Mouse (Mus musculus): ENCODE data around the gene Ptger2. TPM values are rescaled to one million over a fixed set of nuclear protein-coding genes. Genes with fewer than 3 reads are reported as not detected.
"Not testable (repeated sequence)": the region's sequence is repeated elsewhere in the genome, so short reads cannot be mapped to it uniquely, and the experiment has no call there.

The Ptger2 gene
- total RNA-seq (2014; fragmentation: Nextera tagmentation), result 0.64 TPM in 1 of 2 replicates, not detected in the other
- 0.08 TPM in 1 of 2 replicates, not detected in the other for total RNA-seq (2017)

GRCm38 (mm10) chr14:44987674-44988355, at the start of gene Ptger2:
Gene Ptger2 (plus strand): TSS chr14:44988195.
- ATAC-seq (replicated peaks; ENCODE audit: low FRiP score, low TSS enrichment, poor library complexity, severe bottlenecking), result not testable (repeated sequence)

- no peak for ATAC-seq (replicated peaks; ENCODE audit: low FRiP score, low TSS enrichment, poor library complexity, severe bottlenecking)
Measured at GRCm38 (mm10) chr14:44960746-44961145, 27.2 kb upstream of the Ptger2 start.

- ATAC-seq (replicated peaks; ENCODE audit: low FRiP score, low TSS enrichment, poor library complexity, severe bottlenecking), result peak; percentile 81
Measured at GRCm38 (mm10) chr14:44977278-44977677, 10.7 kb upstream of the Ptger2 start.

GRCm38 (mm10) chr14:44979887-44980286, 8.1 kb upstream of the Ptger2 start:
- ATAC-seq (replicated peaks; ENCODE audit: low FRiP score, low TSS enrichment, poor library complexity, severe bottlenecking), result peak; percentile 58; the same call in 1 of the 2 replicates

GRCm38 (mm10) chr14:44981490-44981889, 6.5 kb upstream of the Ptger2 start:
- ATAC-seq (replicated peaks; ENCODE audit: low FRiP score, low TSS enrichment, poor library complexity, severe bottlenecking), result no peak; the same call in 1 of the 2 replicates

- ATAC-seq (replicated peaks; ENCODE audit: low FRiP score, low TSS enrichment, poor library complexity, severe bottlenecking), result no peak
Measured at GRCm38 (mm10) chr14:44984106-44984505, 3.9 kb upstream of the Ptger2 start.

GRCm38 (mm10) chr14:44986248-44986647, 1.7 kb upstream of the Ptger2 start:
- no peak for ATAC-seq (replicated peaks; ENCODE audit: low FRiP score, low TSS enrichment, poor library complexity, severe bottlenecking)

GRCm38 (mm10) chr14:44988456-44989016, 541 bp downstream of the Ptger2 start:
- ATAC-seq (replicated peaks; ENCODE audit: low FRiP score, low TSS enrichment, poor library complexity, severe bottlenecking), result peak; percentile 56

GRCm38 (mm10) chr14:44989017-44989721, 1.2 kb downstream of the Ptger2 start:
- ATAC-seq (replicated peaks; ENCODE audit: low FRiP score, low TSS enrichment, poor library complexity, severe bottlenecking), result peak; percentile 82

- no peak for ATAC-seq (replicated peaks; ENCODE audit: low FRiP score, low TSS enrichment, poor library complexity, severe bottlenecking)
Measured at GRCm38 (mm10) chr14:44989751-44990150, 1.8 kb downstream of the Ptger2 start.

- no peak for ATAC-seq (replicated peaks; ENCODE audit: low FRiP score, low TSS enrichment, poor library complexity, severe bottlenecking)
Measured at GRCm38 (mm10) chr14:44994337-44994736, 6.3 kb downstream of the Ptger2 start.

GRCm38 (mm10) chr14:45000086-45000769, 12.2 kb downstream of the Ptger2 start:
- ATAC-seq (replicated peaks; ENCODE audit: low FRiP score, low TSS enrichment, poor library complexity, severe bottlenecking), result no peak

GRCm38 (mm10) chr14:45005698-45006283, 17.8 kb downstream of the Ptger2 start:
- peak; percentile 50; the same call in 1 of the 2 replicates for ATAC-seq (replicated peaks; ENCODE audit: low FRiP score, low TSS enrichment, poor library complexity, severe bottlenecking)

- ATAC-seq (replicated peaks; ENCODE audit: low FRiP score, low TSS enrichment, poor library complexity, severe bottlenecking), result no peak
Measured at GRCm38 (mm10) chr14:45009242-45009641, 21.2 kb downstream of the Ptger2 start.

- peak; percentile 99 for ATAC-seq (replicated peaks; ENCODE audit: low FRiP score, low TSS enrichment, poor library complexity, severe bottlenecking)
Measured at GRCm38 (mm10) chr14:45011260-45011659, 23.3 kb downstream of the Ptger2 start.

- no peak for ATAC-seq (replicated peaks; ENCODE audit: low FRiP score, low TSS enrichment, poor library complexity, severe bottlenecking)
Measured at GRCm38 (mm10) chr14:45011671-45012070, 23.7 kb downstream of the Ptger2 start.

- no peak for ATAC-seq (replicated peaks; ENCODE audit: low FRiP score, low TSS enrichment, poor library complexity, severe bottlenecking)
Measured at GRCm38 (mm10) chr14:45021551-45021950, 33.6 kb downstream of the Ptger2 start.

GRCm38 (mm10) chr14:45034293-45034692, 46.3 kb downstream of the Ptger2 start:
- ATAC-seq (replicated peaks; ENCODE audit: low FRiP score, low TSS enrichment, poor library complexity, severe bottlenecking), result no peak

GRCm38 (mm10) chr14:45036579-45036978, 48.6 kb downstream of the Ptger2 start:
- no peak for ATAC-seq (replicated peaks; ENCODE audit: low FRiP score, low TSS enrichment, poor library complexity, severe bottlenecking)

Measured in megakaryocyte-erythroid progenitor cell, adult 5-6 weeks (primary cell).